Mouse (Mus musculus) R1 (cell line): ENCODE results near the gene Rbl1.
A peak's percentile ranks its signal among the peaks of the same experiment; 100 is the strongest.
"Not testable (repeated sequence)": the region's sequence is repeated elsewhere in the genome, so short reads cannot be mapped to it uniquely, and the experiment has no call there.

Experiments
- DNase-seq: peaks from one replicate; pipeline ENCODE4 v3.0.0-alpha.2; 2018; ENCODE audit warnings: low read depth, low spot score

Gene Rbl1

DNA sequence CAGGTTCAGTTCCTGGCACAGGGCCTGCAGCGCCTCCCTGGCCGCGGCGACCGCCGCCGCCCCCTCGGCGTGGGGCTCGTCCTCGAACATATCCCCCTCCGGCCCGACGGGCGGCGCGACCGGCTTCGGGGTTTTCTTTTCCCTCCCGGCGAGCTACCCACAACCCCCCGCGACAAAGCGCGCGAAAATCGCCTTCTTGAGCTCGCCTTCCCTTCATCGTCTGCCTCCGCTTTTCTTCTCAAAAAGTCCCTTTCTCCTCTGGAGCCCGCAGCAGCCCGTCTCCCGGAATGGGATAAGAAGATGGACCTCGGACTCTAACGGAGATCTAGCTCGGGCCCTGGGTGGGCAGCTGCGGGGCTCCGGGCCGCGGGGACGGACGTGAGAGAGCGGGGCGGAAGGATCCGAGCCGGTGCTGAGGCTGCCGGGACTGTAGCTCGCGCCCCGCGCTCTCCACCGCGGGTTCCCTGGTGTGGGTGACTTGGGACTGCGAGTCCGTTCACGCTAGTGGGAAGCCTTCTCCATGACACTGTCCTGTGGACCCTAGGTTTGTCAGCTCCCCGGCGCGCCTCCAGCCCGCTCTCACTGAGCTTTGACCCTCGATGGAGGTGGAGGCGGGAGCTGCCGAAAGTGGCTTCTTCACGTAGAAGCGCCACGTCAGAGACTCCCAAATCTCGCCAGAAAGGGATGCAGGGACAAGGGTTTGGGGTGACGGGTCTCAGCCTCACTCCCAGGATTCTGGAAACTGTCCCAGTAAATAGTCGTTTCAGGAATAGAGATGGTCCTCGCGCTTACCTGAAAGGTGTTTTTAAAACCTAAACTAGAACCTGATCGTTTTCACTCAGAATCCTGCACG is at the start of gene Rbl1:
Gene Rbl1, minus strand, starts transcription at position 169 of the 853 bp plus-strand sequence.
- DNase-seq: peak; percentile 97

GRCm38 (mm10) chr2:157248111-157248510 is 43.8 kb upstream of the Rbl1 start:
- DNase-seq: peak; percentile 89

DNA sequence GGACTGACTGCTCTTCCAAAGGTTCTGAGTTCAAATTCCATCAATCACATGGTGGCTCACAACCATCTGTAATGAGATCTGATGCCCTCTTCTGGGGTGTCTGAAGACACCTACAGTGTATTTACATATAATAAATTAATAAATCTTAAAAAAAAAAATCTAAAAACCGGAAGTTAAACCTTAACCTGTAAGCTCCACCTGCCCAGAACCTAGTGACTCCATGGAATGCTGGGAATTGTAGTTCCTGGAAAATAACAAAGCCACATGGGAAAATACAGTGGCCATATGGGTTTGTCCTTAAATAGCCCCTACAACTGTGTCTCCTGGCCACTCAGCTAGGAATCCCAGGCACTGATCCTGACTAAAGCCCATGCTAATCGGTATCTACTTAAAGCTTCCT is 41.3 kb upstream of the Rbl1 start:
- DNase-seq: peak; percentile 36

DNA sequence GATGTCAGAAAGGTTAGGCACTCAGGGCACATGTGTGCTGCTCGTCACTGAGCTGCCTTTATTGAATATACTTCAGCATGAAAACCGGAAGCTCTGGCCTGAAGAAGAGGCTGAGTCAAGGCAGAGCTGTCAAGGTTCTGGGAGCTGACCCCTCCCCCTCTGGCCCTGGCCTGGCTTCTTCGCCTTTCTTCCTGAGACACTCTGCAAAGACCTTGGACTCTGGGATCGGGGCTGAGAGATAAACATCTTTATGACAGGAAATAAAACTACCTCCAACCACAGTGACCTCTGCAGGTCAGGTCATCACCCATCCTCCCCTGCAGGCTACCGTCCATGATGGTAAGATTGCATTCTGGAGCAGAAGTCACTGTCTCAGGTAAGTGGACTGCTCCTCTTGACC is 40.7 kb upstream of the Rbl1 start:
- no peak for DNase-seq

DNA sequence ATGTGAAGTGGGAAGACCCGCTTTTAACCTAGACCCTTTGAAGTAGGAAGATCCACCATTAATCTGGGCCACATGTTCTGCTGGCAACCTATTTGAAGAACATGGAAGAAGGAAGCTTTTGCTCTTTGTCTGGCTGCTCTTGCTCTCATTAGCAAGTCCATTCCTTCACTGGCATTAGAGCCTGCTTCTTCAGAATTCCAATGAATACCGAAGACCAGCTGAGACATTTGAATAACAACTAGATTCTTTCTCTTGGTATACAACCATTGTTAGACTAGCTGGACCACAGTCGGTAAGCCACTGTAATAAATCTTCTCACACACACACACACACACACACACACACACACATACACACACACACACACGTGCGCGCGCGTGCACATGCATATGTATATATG is 31.6 kb upstream of the Rbl1 start:
- DNase-seq: peak; percentile 77

GRCm38 (mm10) chr2:157221916-157222315 is 17.6 kb upstream of the Rbl1 start:
- DNase-seq: not testable (repeated sequence)

DNA sequence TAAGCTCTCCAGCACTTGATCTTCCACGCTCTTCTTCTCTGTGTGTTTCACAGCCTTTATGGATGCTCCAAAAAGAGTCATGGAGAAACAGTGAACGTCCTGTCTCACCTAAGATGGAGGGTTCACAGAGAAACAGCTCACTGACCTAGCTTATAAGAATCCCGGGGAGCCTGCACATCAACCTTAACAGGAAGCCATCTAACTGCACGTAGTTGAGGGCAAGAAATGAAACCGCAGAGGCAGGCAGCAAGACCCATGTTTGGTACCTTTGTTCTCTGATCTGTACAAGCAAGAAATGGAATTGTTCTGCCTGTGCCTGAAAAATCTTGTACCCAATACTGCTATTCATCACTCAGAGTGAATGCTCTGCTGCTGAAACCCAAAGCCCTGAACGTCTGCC is 15.8 kb upstream of the Rbl1 start:
- DNase-seq: no peak

DNA sequence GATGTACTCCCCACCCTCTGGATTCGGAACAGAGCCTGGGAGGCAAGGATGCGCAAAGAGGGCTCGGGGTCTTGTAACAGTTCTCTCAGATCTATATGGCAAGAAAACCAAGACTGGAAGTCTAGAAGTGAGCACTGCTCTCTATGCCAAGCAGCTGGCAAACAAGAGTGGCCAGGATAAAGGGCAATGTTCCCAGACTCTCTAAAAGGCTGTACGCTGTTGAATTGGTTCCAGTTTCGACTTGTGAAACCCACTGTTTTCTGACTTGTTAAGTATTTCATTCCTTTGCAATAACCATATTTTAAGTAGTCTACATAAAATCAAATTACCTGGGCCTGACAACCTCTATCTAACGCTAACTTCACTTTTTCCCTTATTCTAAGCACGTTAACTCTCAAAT is 7.4 kb upstream of the Rbl1 start:
- DNase-seq: no peak

DNA sequence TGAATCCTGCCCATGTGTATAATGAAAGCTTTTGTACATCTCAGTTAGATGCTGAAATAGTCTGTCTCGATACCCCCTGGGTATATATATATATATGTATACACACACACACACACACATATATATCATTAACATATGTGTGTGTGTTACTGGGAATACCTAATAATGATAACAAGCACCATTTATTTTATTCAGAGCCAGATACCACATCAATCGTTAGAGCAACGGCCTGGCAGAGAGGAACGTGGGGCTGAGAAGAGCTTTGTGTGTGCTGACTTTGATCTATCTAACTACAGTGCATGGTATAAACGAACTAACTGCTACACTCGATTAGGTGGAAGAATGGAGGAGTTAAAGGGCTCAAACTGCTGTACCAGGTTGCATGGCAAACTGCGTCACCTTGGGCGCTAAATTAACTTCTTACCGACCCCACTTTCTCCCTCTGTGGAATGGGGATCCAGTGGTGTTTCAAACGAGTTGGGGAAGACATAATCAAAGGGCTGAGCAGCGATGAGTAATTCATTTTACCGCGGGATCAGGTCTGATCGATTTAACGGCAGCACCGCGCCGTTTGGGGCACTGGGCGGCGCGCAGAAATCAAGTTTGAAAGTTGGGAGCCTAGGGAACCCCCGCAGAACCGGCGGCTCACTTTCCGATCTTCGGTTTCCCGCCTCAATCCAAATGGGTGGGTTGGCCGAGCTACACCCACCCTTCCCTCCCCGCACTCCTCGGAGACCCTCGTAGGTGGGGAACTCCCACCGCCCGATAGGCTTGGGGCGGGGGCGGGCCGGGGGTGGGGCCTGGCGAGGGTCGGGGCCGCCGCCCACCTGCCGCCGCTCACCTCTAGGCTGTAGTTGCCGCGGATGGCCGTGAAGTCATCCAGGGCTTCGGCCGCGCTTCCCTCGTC is 622 bp downstream of the Rbl1 start:
- peak; percentile 88 for DNase-seq

- no peak for DNase-seq
Measured at GRCm38 (mm10) chr2:157203026-157203425, 1.3 kb downstream of the Rbl1 start.

GRCm38 (mm10) chr2:157202361-157202760 is 2.0 kb downstream of the Rbl1 start:
- no peak for DNase-seq

DNA sequence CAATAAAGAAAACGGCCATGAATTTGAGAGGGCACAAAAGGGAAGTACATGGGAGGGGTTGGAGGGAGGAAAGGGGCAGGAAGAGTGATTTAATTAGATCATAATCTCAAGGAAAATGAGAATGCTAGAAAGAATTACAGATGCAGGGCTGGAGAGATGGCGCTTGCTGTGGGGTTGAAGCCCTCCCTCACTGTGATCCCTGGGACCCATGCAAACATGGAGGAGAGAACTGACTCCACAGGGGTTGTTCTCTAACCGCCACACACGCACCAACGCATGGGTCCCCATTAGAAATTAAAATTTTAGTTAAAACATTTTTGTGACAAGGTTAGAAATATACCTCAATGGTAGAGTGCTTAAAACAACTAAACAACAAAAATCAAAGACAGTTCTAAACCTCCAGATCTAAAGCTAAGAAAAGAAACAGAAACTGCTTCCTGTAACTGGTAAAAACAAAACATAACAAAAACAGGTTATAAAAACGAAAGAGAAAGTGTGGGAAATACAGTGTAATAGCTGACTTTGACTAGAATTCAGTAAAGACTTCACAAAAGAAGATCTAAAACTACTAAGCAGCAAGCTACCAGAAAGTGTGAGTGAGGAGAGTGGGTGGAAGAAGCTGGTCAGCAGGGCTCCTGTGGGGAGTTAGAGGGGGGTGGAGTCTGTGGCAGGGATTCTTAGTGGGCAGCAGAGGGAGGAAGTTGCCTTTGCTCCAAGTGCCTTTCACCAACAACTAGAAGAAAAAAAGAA is 3.1 kb downstream of the Rbl1 start:
- no peak for DNase-seq

- DNase-seq: peak; percentile 39
Measured at GRCm38 (mm10) chr2:157198405-157198804, 5.9 kb downstream of the Rbl1 start.

DNA sequence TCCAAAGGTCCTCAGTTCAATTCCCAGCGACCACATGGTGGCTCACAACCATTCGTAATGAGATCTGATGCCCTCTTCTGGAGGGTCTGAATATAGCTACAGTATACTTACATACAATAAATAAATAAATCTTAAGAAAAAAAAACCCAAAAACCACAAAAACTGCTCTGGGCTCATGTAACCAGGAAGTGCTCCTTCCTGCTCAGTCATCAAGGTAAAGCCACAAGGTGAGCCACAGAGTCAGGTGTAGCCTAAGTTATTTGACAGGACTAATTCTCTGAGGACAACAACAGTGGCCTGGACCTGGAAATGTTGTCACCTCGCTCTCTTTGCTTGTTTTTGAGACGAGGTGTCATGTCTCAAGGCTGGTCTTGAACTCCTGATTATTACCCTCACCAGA is 13.7 kb downstream of the Rbl1 start:
- DNase-seq: peak; percentile 36

GRCm38 (mm10) chr2:157187223-157187622 is 17.1 kb downstream of the Rbl1 start:
- DNase-seq: no peak

GRCm38 (mm10) chr2:157186504-157186903 is 17.8 kb downstream of the Rbl1 start:
- DNase-seq: peak; percentile 76

DNA sequence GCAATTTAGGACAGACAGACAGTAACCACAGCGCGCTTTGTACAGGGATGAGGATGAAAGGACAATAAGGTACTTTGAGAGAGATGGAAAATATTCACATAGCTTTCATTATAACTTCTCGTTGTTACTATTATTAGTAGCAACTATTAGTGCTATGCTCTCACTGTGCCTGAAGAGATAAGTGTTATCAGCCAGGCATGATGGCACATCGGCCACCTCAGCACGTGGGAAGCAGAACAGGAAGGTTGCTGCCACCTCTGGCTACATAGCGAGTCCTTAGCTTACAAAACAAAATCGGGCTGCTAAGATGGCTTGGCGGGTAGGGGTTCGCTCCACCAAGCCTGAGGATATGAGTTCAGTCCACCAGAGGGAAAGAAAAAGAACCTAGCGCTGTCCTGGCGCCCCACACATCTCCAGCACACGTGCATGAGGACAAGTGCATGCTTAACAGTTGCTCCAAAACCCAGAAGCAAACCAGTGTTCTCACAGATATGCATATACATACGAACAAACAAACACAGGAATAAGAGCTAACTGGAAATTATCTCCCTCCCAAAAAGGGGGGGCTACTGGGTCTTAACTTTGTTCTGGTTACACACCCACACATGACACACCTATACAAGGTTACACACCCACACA is 19.2 kb downstream of the Rbl1 start:
- no peak for DNase-seq

GRCm38 (mm10) chr2:157178167-157178566 is 26.2 kb downstream of the Rbl1 start:
- no peak for DNase-seq

DNA sequence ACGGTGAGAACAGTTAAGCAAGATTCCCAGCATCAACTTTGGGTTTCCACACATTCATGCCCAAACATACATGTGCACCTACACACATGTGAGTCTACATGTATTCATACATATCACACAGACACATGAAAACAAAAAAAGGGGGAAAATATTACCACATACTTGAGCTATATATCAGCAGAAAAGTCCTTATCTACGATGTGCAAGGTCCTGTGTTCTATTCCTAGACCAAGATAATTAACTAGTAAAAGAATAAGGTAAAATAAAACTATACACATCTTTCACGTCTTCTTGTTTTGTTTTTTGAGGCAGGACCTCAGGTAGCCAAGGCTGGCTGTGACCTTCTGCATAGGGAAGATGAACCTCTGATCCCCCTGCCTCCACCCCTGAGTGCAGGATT is 28.1 kb downstream of the Rbl1 start:
- no peak for DNase-seq

DNA sequence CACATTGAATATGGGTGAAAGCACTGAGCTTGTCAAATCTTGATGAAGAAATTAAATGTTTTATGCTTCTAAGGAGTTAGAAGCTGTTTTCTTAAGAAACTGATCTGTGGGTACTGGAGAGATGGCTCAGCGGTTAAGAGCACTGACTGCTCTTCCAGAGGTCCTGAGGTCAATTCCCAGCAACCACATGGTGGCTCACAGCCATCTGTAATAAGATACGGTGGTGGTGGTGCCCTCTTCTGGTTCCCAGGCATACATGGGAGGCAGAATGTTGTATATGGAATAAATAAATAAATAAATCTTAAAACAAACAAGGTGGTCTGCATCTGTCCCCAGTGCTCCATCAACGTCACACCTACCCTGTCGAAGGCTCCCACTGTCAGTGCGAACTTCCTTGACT is 29.9 kb downstream of the Rbl1 start:
- DNase-seq: no peak

DNA sequence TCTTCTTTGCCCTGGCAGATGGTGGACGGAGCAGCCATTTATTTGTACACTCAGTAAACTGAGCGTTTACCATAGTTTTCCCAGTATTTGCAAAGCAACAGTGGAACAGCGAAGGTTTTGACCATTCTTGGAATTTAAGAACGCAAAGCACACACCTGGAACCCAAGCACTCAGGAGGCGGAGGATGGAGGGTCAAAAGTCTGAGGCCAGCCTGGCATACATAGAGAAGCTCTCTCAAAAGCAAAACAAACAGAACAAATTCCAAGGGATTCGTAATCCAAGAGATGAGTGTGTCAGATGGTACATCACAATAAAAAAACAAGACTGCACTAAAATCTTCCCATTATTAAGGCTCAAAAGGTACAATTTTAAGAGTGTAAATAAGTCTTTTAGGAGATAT is 30.8 kb downstream of the Rbl1 start:
- no peak for DNase-seq
